Mouse (Mus musculus) subcutaneous adipose tissue, adult 2 months (tissue): Measurements from ENCODE around the gene Mroh2b. TPM values are rescaled to one million over a fixed set of nuclear protein-coding genes. Genes with fewer than 3 reads are reported as not detected.

Source experiments
- polyA plus RNA-seq: library from polyadenylated mRNA; depleted of rRNA; stranded (reverse); fragments of >200 nt; gene quantifications from 2 replicates; pipeline ENCODE4 v1.2.3, GENCODE M21; 2012; ENCODE audit warnings: low replicate concordance; rRNA removed

Mroh2b gene
- not detected in 2 replicates for polyA plus RNA-seq

GRCm38 (mm10) chr15:4898437-4898836 lies at the start of gene Mroh2b:
Mroh2b (plus strand) TSS chr15:4898737.

Other genes with a start within 250 kb of the Mroh2b start
- 4.9 and 31.4 TPM in 2 replicates for gene C6, start 171.6 kb upstream of the Mroh2b start, polyA plus RNA-seq
- 0.93 and 2.3 TPM in 2 replicates for gene C7, start 165.0 kb downstream of the Mroh2b start, polyA plus RNA-seq
- gene Card6, start 209.8 kb downstream of the Mroh2b start, polyA plus RNA-seq, result 2.4 and 2.7 TPM in 2 replicates
- gene Rpl37, start 217.9 kb downstream of the Mroh2b start, polyA plus RNA-seq, result 440 and 1,184 TPM in 2 replicates
- 10.5 and 12.1 TPM in 2 replicates for gene Prkaa1, start 245.1 kb downstream of the Mroh2b start, polyA plus RNA-seq